Mouse (Mus musculus): Measurements from ENCODE around the gene B3gnt3.
"Not testable (repeated sequence)": the region's sequence is repeated elsewhere in the genome, so short reads cannot be mapped to it uniquely, and the experiment has no call there.

The B3gnt3 gene

GRCm38 (mm10) chr8:71709800-71710446 is 8.3 kb upstream of the B3gnt3 start:
- peak; percentile 88 to 89 for DNase-seq

GRCm38 (mm10) chr8:71709134-71709799 is 7.7 kb upstream of the B3gnt3 start:
- no peak for DNase-seq

- DNase-seq = peak; percentile 81
Observed at GRCm38 (mm10) chr8:71707874-71708273, 6.3 kb upstream of the B3gnt3 start.

GRCm38 (mm10) chr8:71703400-71703799 is 1.8 kb upstream of the B3gnt3 start:
- not testable (repeated sequence) for DNase-seq

GRCm38 (mm10) chr8:71702923-71703322 is 1.3 kb upstream of the B3gnt3 start:
- no peak for DNase-seq

GRCm38 (mm10) chr8:71702087-71702432 is 471 bp upstream of the B3gnt3 start:
- peak; percentile 28 to 30 for DNase-seq

GRCm38 (mm10) chr8:71700493-71701269 is 908 bp downstream of the B3gnt3 start:
- DNase-seq = peak; percentile 25 to 29

- DNase-seq = peak in 1 of 2 experiments; percentile 39
Observed at GRCm38 (mm10) chr8:71695456-71695855, 6.1 kb downstream of the B3gnt3 start.

GRCm38 (mm10) chr8:71693166-71694041 is 8.2 kb downstream of the B3gnt3 start:
- DNase-seq = peak; percentile 23 to 26

- peak; percentile 37 to 38 for DNase-seq
Observed at GRCm38 (mm10) chr8:71692509-71692908, 9.1 kb downstream of the B3gnt3 start.

GRCm38 (mm10) chr8:71689028-71689427 is 12.6 kb downstream of the B3gnt3 start, which contains the start of gene Insl3:
TSS of gene Insl3 (plus strand) at chr8:71689214.
- no peak for DNase-seq

GRCm38 (mm10) chr8:71687616-71688015 is 14.0 kb downstream of the B3gnt3 start:
- no peak for DNase-seq

- DNase-seq = no peak
Observed at GRCm38 (mm10) chr8:71686143-71686734, 15.3 kb downstream of the B3gnt3 start.

GRCm38 (mm10) chr8:71685573-71685972 is 16.0 kb downstream of the B3gnt3 start:
- no peak for DNase-seq

GRCm38 (mm10) chr8:71684701-71685100 is 16.9 kb downstream of the B3gnt3 start:
- no peak for DNase-seq

- DNase-seq = no peak
Observed at GRCm38 (mm10) chr8:71682832-71683231, 18.8 kb downstream of the B3gnt3 start.

- no peak for DNase-seq
Observed at GRCm38 (mm10) chr8:71681369-71681915, 20.1 kb downstream of the B3gnt3 start.

- no peak for DNase-seq
Observed at GRCm38 (mm10) chr8:71680471-71680870, 21.1 kb downstream of the B3gnt3 start.

GRCm38 (mm10) chr8:71679550-71680168 is 21.9 kb downstream of the B3gnt3 start:
- DNase-seq = no peak

GRCm38 (mm10) chr8:71679116-71679515 is 22.5 kb downstream of the B3gnt3 start:
- DNase-seq = no peak

GRCm38 (mm10) chr8:71678216-71678615 is 23.4 kb downstream of the B3gnt3 start:
- DNase-seq = no peak

GRCm38 (mm10) chr8:71677555-71677954 is 24.0 kb downstream of the B3gnt3 start:
- no peak for DNase-seq

Measured in B cell, adult 2 months (primary cell).